Mouse (Mus musculus): ENCODE data around the gene Snx10.
A peak's percentile ranks its signal among the peaks of the same experiment; 100 is the strongest.

Snx10 gene

DNA sequence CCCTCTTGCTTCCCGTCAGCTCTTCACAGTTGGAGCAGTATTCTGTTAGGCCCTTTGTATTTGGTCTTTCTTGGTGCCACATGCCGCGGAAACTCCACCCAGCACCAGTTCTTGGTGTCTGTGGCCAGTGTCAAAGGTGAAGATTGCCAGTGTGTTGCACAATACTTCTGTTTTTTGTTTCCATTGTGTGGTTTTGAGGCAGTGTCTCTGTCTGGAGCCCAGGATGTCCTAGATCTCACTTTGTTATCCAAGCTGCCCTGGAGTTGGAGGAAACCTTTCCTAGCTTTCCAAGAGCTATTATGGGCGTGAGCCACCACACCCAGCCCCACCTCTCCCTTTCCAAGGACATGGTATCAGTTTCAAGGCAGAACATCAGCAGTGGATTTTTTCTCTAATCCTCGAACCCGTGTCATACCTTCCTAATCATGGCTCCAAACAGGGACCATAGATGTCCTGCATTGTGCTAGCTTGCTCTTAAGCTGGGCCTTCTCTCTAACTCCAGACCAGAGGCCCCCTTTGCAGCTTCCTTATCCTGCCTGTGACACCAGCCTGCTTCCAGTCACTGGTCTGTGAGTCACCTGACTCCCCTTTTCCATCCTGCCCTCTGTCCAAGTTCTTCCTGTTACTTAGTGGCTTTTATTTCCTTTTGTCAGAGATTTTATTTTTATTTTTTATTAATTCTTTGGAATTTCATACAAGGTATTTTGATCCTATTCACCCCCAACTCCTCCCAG lies 9.9 kb downstream of the Snx10 start:
- no peak for DNase-seq (ENCODE audit: low read depth, low spot score)

DNA sequence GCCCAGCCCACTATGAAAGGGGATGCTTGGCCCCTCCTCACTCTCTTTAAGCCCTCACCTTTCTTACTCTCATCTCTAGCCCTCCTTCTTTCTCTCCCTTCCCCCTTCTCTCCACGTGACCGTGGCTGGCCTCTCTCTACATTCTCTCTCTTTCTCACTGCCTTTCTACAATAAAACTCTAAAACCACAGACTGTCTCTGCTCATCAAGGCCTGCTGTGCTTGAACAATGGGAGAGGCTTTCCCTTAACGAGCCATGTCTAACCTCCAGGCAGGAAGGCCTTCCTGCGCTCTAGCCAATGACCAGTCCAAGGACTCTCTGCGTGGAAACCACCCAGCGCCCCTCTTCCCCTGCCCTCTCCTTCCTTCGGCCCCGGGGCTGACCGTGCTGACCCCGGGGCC lies 11.9 kb downstream of the Snx10 start:
- DNase-seq (ENCODE audit: low read depth, low spot score), result no peak

DNA sequence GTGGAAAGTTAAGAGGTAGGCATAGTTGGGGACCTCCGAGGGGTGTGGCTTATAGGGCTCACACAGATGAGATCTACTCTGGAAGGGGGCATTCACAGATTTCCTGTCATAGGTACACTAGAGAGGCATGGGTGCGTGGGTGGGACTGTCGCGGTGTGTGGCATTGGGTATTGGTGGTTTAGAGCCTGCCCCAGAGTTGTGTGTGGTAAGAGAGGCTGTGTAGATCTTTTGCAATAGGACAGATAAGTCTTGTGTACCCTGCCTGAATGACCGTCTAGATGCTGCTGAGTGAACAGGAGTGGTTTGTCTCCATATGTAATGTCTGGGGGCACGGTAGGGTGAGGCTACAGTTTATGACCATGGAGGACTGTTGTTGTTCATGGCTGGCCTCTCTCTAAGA lies 16.8 kb downstream of the Snx10 start:
- DNase-seq (ENCODE audit: low read depth, low spot score), result no peak

DNA sequence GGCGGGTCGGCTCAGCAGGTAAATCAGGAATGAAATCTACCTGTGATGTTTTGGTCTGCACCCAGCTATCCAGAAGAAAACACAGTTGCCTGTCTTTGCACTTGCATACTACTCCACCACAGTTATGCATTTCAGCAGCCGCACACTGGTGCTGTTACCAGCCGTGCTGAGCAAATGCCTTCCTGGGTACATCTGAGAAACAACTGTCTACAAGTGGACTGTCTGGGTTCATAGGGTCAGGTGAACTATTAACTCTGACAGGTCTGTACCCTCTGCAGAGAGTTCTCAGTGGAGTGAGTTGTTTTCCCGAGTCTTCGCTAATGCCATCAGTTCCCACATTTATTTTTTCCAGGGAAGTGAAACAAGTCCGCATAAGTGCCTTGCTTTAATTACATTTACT lies 17.7 kb downstream of the Snx10 start:
- no peak for DNase-seq (ENCODE audit: low read depth, low spot score)

DNA sequence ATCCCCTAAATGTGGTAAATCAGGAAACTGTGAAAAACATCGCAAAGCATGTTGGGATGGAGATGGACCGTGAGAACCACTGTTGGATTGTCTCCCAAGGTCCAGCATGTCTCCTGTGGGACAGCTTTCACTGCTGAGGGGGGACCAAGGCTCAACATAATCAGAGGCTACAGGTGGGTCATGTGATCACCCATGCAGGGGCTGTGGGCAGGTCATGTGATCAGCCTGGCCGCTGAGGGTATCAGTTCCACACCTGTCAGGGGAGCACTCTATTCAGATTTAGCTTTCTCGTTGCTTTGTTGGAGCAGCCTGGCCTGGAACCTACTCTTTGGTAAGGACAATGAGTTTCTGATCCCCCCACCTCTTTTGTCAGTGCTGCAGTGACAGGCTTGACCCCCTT lies 18.4 kb downstream of the Snx10 start:
- no peak for DNase-seq (ENCODE audit: low read depth, low spot score)

DNA sequence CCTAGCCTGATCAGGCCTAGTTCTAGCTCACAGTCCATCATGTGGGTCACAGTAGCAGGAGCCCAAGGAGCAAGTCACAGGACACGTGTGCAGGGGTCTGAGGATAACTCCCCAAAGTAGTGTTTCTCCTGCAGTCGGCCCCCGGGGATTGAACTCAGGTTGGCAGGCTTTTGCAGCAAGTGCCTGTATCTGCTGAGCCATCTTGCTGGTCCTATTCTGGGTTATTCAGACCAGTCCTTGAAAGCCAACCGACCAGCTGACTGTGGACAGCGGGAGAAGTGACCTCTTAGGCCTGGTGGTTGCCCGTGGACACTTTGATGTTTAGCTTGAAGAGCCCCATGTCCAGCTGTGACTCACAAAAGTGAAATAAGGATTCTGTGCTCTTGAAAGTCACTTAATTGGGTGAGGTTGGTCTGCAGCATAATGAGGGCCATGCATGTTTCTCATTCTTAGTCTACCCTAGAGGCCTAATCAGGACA lies 20.0 kb downstream of the Snx10 start:
- no peak for DNase-seq (ENCODE audit: low read depth, low spot score)

DNA sequence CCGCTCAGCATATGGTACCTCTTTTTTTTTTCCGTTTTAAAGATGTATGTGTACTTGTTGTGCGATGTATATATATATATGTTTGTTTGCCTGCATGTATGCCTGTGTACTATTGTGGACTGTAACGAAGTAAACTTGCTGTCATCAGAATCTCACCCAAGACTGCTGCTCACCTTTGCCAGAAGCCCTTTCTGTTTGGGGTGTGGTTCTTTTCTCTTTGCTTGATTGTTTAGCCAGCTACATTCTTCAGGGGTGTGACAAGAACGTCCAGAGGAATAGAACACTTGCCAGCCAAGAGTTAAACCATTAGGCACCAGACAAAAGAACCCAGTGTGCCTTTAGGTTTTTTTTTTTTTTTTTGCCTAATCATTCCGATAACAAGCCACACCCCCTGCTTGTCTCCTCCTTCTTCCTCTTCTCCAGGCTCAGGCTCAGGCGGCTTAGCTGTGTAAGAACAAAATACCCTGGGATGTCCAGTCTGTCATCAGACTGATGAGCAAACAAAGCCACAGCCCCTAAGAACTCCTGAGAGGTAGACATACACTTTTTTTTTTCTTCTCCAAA lies 20.5 kb downstream of the Snx10 start:
- DNase-seq (ENCODE audit: low read depth, low spot score), result peak; percentile 66

DNA sequence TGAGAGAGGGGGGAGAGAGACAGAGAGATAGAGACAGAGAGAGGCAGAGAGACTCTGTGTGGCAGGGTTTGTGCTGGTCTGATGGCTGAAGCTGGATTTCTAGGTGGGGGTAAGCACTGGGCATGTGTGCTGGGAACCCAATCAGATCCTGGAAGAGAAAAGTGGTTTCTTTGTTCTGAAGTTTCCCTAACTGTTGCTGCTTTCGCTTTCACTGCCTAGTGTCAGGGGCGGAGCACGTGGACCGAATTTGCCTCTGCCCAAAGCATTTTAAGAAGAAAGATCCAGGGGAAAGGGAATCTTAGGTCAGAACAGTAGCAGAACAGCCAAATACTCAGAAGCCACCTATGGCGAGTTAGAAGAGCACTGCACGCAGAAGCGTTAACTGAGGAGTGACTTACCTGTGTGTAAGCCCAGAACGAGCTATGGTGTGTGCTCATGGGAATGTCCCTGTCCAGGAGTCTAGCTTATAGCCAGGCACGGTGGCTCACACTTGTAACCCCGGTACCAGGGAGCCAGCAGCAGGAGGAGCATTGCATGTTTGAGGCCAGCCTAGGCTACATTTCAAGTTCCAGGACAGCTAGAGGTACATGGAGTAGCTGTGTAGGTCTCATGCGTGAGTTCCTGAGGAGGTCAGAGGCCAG lies 21.6 kb downstream of the Snx10 start:
- DNase-seq (ENCODE audit: low read depth, low spot score), result no peak

DNA sequence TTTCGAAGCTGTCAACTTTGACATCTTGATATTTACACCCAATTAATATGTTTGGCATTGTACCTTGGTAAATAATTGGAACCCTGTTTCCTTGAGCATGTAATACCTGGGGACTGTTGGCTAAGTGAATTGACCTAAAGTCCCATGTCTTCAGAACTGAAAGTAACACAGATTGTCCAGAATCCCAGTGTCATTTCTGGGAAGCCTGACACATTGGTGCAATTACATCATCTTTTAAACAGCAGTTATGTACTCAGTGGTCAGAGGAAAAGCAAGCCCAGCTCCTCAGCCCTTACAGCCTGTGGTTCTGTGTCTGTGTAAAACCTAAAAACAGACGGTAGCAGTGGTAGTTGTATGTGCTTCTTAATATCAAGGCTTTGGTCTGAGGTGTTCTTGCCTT lies 22.4 kb downstream of the Snx10 start:
- no peak for DNase-seq (ENCODE audit: low read depth, low spot score)

DNA sequence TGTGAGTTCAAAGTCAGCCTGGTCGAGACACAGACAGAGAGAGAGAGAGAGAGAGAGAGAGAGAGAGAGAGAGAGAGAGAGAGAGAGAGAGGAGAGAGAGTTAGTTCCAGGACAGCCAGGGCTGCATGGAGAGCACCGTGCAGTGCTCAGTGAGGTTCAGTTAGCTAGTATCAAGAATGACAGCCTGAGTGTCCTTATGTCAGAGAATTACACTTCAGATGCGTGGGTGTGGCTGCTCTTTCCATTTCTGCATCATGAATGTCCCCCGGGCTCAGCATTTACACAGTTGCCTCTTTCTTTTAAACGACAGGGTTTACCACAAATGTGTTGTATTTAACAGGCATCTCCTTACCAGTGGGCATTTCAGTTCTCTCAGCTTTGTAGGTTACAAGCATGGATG lies 25.1 kb downstream of the Snx10 start:
- DNase-seq (ENCODE audit: low read depth, low spot score), result no peak

DNA sequence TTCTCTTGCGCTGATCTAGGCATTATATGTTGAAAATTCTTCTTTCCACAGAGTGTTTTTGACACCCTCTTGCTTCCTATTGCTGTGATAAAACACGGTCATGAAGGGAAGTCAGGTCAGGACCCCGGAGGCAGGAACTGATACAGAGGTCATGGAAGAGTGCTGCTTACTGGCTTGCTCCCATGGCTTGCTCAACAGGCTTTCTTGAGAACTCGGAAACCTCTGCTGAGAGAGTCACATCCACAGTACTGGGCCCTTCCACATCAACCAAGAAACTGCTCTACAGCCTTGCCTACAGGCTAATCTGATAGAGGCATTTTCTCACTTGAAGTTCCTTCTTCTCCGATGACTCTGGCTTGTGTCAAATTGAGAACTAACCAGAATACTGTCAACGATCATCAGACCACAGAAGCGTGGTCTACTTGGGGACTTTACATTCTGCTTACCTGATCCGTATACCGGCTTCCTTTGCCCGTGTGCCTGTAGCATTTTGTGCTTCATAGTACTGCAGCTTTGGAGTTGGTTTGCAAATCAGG lies 27.6 kb downstream of the Snx10 start:
- no peak for DNase-seq (ENCODE audit: low read depth, low spot score)

DNA sequence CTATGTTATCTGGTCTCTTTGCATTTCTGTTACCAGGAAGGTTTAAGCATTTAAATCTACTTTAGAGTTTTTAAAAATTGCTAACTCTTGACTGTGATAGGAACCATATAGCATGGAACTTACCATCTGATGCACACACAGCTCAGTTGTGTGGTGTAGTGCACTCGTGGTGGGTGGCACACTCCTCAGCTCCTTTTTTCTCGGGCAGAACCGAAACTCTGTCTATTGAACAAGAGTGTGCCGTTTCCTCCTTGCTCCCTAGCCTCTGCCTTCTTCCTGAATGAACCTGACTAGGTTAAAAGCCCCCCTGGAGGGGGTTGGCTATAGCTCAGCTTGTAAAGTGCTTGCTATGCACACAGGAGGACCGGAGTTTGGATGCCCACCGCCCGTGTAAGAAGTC lies 32.9 kb downstream of the Snx10 start:
- DNase-seq (ENCODE audit: low read depth, low spot score), result no peak

DNA sequence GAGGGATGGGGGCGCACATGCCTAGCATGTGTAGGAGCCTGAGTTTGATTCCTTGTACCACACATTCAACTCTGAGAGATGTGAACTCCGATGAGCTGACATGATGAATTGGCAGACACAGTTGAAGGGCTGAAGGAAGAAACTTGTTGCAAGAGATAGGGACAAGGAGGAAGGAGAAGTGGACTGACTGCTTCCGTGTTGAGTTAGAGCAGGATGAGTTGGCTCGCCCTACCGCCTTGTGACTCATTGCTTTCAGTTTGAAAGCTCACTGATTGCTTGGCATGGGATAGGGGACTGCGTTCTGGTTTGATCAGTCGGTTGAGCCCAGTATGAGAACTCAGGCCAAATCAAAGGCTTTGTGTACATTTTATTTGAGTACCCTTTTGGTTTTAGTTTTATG lies 34.6 kb downstream of the Snx10 start:
- DNase-seq (ENCODE audit: low read depth, low spot score), result no peak

DNA sequence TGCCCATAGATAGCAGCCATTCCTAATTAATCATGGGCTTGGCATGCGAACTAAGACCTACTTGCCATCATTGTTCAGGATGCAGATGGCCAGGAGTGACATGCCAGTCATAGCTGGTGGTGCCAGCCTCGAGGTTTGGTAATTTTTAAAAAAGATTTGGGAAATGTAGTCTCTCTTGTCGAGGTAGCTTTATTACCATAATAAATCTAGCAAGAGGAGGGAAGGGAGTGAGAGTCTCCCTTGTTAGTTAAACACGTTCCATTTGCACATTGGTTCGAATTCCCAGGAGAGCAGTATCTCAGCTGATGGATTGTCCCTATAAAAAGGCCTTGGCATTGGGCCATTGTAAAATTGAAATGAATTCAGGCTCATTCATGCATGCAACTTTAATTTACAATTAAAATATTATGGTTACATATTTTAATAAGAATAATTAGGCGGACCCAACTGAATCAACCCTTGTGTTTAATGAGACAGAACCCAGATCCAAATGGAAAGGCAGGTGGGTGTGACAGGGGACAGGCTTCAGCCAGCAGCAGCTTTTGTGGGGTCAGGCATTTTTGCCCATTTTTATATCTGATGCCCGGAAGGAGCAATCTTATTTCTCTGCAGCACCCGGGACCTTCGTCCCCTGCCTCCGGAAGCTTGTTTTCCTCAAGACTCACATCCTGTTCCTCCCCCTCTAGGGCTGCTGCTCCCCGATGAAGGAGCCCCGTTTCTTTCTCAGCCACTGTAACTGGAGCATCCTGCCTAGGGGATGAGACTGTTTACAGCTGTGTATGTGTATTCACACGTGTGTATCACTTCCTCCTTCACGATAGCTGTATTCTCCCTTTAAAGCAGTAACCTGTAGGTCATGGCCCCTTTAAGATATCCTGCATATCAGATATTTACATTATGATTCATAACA lies 43.3 kb downstream of the Snx10 start:
- no peak for DNase-seq (ENCODE audit: low read depth, low spot score)

DNA sequence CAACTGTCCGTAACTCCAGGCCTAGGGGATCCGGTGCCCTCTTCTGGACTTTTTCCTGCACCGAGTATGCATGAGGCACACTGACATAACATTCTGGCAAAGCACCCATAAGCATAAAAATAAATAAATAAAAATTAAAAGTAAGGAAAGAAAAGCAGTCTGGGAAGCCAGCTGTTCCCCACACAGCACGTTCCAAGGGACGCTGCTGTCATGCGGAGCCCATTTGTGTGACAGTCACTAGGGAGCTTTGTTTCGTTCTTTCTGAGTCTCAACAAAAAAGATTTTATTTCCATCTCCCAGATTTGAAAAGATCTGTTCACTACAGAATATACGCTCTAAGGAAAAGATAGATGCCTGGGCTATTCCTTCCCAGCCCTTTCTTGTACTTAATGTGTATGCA lies 45.4 kb downstream of the Snx10 start:
- no peak for DNase-seq (ENCODE audit: low read depth, low spot score)

DNA sequence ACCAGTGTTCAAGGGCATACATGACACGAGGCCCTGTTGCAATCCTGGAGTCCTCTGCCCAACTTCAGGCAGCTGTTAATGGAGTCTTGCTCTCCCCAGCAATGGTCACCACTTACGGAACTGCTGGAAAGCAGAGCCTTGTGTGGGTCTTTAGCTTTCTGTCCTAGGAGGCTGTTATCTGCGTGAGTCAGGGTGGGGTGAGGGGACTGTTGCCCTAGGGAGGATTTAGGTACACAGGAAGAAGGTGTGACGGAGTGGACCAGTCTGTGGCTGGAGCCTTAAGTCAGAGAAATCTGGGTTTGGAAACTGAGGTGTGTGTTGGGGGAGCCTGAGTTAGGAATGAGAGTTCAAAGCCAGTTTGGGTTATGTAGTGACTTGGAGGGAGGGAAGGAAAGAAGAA lies 49.4 kb downstream of the Snx10 start:
- DNase-seq (ENCODE audit: low read depth, low spot score), result no peak

DNA sequence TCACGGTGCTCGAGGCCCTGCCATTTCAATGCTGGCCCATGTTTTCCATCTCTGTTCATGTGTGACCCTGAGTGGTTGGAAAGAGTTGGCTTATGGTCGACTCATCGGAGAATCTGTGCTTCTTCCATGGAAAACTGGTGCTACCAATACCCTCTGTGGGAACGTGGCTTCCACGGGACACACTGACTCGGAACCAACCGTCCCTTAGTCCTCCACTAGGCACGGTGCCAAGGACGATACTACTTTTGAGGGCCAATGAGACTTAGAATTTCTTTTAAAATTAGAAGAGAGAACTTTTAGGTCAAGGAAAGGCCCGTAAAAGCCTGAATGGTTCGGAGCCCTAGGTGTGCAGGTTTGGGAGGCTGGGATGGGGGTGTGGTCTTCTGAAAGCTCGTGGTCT lies 50.4 kb downstream of the Snx10 start:
- DNase-seq (ENCODE audit: low read depth, low spot score), result no peak

DNA sequence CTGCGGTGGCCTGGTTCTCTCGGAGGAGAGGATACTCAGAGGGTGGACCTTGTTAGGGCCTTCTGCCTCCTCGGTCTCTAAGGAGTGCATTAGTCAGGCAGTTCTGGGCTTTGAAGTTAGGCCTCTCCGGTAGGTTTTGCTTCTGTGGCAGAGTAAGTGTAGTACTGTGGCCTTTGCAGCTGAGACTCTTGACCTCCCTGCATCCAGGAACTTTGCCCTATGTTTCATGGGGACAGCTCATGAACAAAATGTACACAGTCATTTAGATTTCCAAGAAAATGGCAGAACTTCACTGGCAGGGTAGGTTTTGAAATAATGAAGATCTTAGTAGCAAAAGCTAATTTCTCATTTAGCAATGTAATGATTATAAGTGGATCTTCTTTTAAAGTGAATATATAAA lies 54.7 kb downstream of the Snx10 start:
- DNase-seq (ENCODE audit: low read depth, low spot score), result no peak

DNA sequence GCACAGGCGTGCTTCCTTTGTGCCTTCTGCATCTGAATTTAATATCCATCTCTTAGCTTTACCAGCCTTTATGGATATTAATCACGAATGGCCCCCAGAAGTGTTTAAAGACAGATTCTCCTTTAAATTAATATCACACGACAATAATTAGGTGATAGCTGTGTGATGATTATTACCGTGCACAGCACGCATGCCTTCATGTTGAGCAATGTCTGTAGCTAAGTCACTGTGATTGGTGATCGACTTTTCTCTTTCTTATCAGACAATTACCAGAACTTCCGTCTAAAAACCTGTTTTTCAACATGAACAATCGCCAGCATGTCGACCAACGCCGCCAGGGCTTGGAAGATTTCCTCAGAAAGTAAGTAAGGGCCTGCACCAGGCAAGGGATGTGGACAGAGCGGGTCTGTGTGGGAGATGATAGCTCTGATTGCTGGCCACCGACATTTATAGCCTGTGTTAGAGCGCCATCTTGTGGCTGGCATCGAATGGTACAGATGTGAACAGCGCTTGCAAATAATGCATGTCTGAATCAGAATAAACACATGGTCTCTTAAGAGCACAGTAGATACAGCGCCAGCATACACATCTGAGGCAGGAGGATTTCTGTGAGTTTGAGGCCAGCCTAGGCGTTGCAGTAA lies 56.5 kb downstream of the Snx10 start:
- peak; percentile 65 for DNase-seq (ENCODE audit: low read depth, low spot score)

DNA sequence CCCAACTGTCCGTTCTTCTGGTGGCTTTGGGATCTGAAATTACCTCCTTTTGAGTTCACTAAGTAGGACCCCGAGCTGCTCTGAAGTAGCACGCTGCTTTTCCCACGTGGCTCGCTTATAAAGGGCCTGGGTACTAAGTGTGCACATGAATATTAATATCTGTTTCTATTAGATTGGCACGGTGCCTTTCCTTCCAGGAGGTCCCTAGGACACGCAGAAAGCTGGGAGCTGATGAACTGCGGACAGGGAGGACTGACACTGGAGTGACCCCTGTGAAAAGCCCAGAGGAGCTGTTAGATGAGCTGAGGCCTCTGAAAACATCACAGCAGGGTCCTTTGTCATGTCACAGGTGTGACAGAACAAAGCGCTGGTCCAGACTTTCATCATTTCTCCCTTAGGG lies 57.7 kb downstream of the Snx10 start:
- DNase-seq (ENCODE audit: low read depth, low spot score), result no peak

DNA sequence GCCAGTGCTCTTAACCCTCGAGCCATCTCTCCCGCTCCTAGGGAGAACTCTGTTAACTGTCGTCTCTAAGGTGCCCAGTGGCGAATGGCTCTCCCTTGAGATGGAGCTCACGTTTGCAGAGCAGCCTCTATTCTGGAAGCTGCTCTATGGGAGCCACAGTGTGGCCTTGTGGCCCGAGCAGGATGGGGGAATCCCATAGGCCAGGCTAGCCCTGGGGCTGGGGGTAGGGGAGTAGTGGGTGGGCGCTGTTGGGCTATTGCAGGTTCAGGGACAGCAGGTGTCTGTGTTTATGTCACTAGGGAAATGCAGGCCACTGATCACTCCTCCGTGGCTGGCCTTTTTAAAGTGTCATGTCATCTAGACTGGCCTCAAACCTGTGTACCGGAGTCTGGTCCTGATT lies 58.4 kb downstream of the Snx10 start:
- DNase-seq (ENCODE audit: low read depth, low spot score), result no peak

Measured in WW6 (cell line).